Mouse (Mus musculus) liver, adult 2 months (tissue): ENCODE measurements around the gene Acsm2. TPM values are rescaled to one million over a fixed set of nuclear protein-coding genes. Genes with fewer than 3 reads are reported as not detected.
A peak's percentile ranks its signal among the peaks of the same experiment; 100 is the strongest.
"Not testable (repeated sequence)": the region's sequence is repeated elsewhere in the genome, so short reads cannot be mapped to it uniquely, and the experiment has no call there.

Experiments
- DNase-seq: peaks from one replicate; pipeline ENCODE4 v3.0.0-alpha.2; 2011; ENCODE audit warnings: low read depth, low spot score; ENCODE audit errors: extremely low read depth
- H3K27ac ChIP-seq: fragments of 200-500 bp; replicated peaks from 2 replicates; pipeline ENCODE4 v1.5.1; 2012; ENCODE audit warnings: low read depth, mild to moderate bottlenecking, control low read depth, inconsistent platforms, low read length; ENCODE audit not compliant: insufficient read depth
- H3K27me3 ChIP-seq: fragments of 200-500 bp; 2 replicates; pipeline ENCODE4 v1.6.1; 2012; ENCODE audit warnings: mild to moderate bottlenecking, moderate library complexity, low read length, inconsistent platforms; ENCODE audit not compliant: control insufficient read depth, insufficient read depth
- H3K36me3 ChIP-seq: fragments of 200-500 bp; 2 replicates; pipeline ENCODE4 v1.6.1; 2012; ENCODE audit warnings: low read length, inconsistent platforms; ENCODE audit not compliant: control insufficient read depth, insufficient read depth
- H3K4me1 ChIP-seq: fragments of 200-500 bp; 2 replicates; pipeline ENCODE4 v1.6.1; 2011; ENCODE audit warnings: low read length; ENCODE audit not compliant: control insufficient read depth, insufficient read depth
- H3K4me3 ChIP-seq: fragments of 200-500 bp; 2 replicates; pipeline ENCODE4 v1.5.1; 2011; ENCODE audit warnings: low read depth, mild to moderate bottlenecking, control low read depth, low read length, moderate library complexity; ENCODE audit not compliant: insufficient read depth
- H3K79me2 ChIP-seq: fragments of 200-500 bp; 2 replicates; pipeline ENCODE4 v1.6.1; 2012; ENCODE audit warnings: inconsistent platforms, mild to moderate bottlenecking, low read length, moderate library complexity; ENCODE audit not compliant: control insufficient read depth, insufficient read depth
- H3K9ac ChIP-seq: fragments of 200-500 bp; 2 replicates; pipeline ENCODE4 v1.6.1; 2012; ENCODE audit warnings: low read depth, mild to moderate bottlenecking, control low read depth, inconsistent platforms, low read length
- CTCF ChIP-seq: fragments of 200-500 bp; IDR thresholded peaks from 2 replicates; pipeline ENCODE4 v1.5.1; 2011; ENCODE audit warnings: low read depth, low read length, control low read depth
- POLR2A ChIP-seq: fragments of 200-500 bp; IDR thresholded peaks from 2 replicates; pipeline ENCODE4 v1.6.1; 2011; ENCODE audit warnings: low read length, control low read depth; ENCODE audit not compliant: insufficient read depth; ENCODE audit errors: extremely low read depth
- WGBS: fragments of 180-500 bp; shearing (Covaris S2); methylation state at CpG from one replicate; pipeline ENCODE4 v1.1.7; 2018; 5-methylcytosine and 5-hydroxymethylcytosine counted together
- polyA plus RNA-seq: library from polyadenylated mRNA; depleted of rRNA; stranded (reverse); fragments of >200 nt; gene quantifications from 2 replicates; pipeline ENCODE4 v1.2.3, GENCODE M21; 2012
- total RNA-seq: library from RNA; depleted of rRNA; stranded (reverse); fragments of >200 nt; gene quantifications from 2 replicates; pipeline ENCODE4 v1.2.3, GENCODE M21; 2014

Gene Acsm2
- total and polyA plus RNA-seq, 2 experiments, result 1.2 to 8.3 TPM

GRCm38 (mm10) chr7:119545572-119545971 is 8.6 kb upstream of the Acsm2 start:
- Histone ChIP-seq H3K36me3 (peaks cover 24% of the 10 kb centered on the region), H3K9ac (no peak overlapping the region), H3K79me2 (no peaks in the 10 kb centered on the region), H3K4me3 (no peak overlapping the region), H3K27ac (no peak overlapping the region), H3K4me1 (peaks cover 7% of the 10 kb centered on the region; the same call in 1 of the 2 replicates), H3K27me3 (no peaks in the 10 kb centered on the region)
- DNase-seq, result no peak
- TF ChIP-seq CTCF (no peak), POLR2A (no peak)

- H3K36me3 ChIP-seq, result no peaks in the 10 kb centered on the region
- 15% methylated on average over 3 of the region's 3 CpGs for WGBS
- H3K9ac ChIP-seq, result no peak overlapping the region
Measured at GRCm38 (mm10) chr7:119550471-119551222, 3.5 kb upstream of the Acsm2 start.

GRCm38 (mm10) chr7:119559789-119560451 is 5.8 kb downstream of the Acsm2 start:
- H3K9ac ChIP-seq, result no peak overlapping the region
- no peaks in the 10 kb centered on the region for H3K27me3 ChIP-seq
- TF ChIP-seq CTCF (no peak), POLR2A (no peak)
- peak overlapping the region; percentile 82 for H3K27ac ChIP-seq
- WGBS, result 30% methylated on average over 3 of the region's 3 CpGs
- peak; percentile 75 for DNase-seq
- no peaks in the 10 kb centered on the region for H3K79me2 ChIP-seq
- H3K4me1 ChIP-seq, result peaks cover 33% of the 10 kb centered on the region
- H3K36me3 ChIP-seq, result no peaks in the 10 kb centered on the region
- H3K4me3 ChIP-seq, result no peak overlapping the region

More at GRCm38 (mm10) chr7:119550471-119551222, 3.5 kb upstream of the Acsm2 start:
- Histone ChIP-seq H3K4me1 (peaks cover 12% of the 10 kb centered on the region; the same call in 1 of the 2 replicates), H3K27me3 (no peaks in the 10 kb centered on the region), H3K27ac (peak overlapping the region; percentile 80; the same call in 1 of the 2 replicates), H3K4me3 (no peak overlapping the region), H3K79me2 (no peaks in the 10 kb centered on the region)
- DNase-seq, result peak; percentile 93
- TF ChIP-seq POLR2A (no peak), CTCF (no peak)

GRCm38 (mm10) chr7:119560452-119560835 is 6.3 kb downstream of the Acsm2 start:
- Histone ChIP-seq H3K9ac (no peak overlapping the region), H3K27ac (peak overlapping the region; percentile 82), H3K27me3 (no peaks in the 10 kb centered on the region), H3K4me3 (no peak overlapping the region), H3K36me3 (no peaks in the 10 kb centered on the region), H3K4me1 (peaks cover 33% of the 10 kb centered on the region), H3K79me2 (no peaks in the 10 kb centered on the region)
- no peak for DNase-seq
- TF ChIP-seq CTCF, result no peak
- TF ChIP-seq POLR2A, result no peak
- 71% methylated on average over 3 of the region's 3 CpGs for WGBS

- peaks cover 33% of the 10 kb centered on the region for H3K4me1 ChIP-seq
- TF ChIP-seq POLR2A (no peak), CTCF (no peak)
- no peak overlapping the region for H3K4me3 ChIP-seq
- no peak overlapping the region for H3K9ac ChIP-seq
- DNase-seq, result no peak
- no peaks in the 10 kb centered on the region for H3K36me3 ChIP-seq
- WGBS, result 33% methylated on average over 4 of the region's 4 CpGs
- no peaks in the 10 kb centered on the region for H3K79me2 ChIP-seq
- H3K27ac ChIP-seq, result no peak overlapping the region
- H3K27me3 ChIP-seq, result no peaks in the 10 kb centered on the region
Measured at GRCm38 (mm10) chr7:119561441-119561840, 7.3 kb downstream of the Acsm2 start.

GRCm38 (mm10) chr7:119562476-119562875 is 8.3 kb downstream of the Acsm2 start:
- 86% methylated on average over 2 of the region's 2 CpGs for WGBS
- H3K9ac ChIP-seq, DNase-seq, H3K27me3 ChIP-seq, H3K4me3 ChIP-seq, H3K36me3 ChIP-seq, H3K79me2 ChIP-seq, H3K27ac ChIP-seq: not testable (repeated sequence)
- peaks cover 33% of the 10 kb centered on the region for H3K4me1 ChIP-seq
